Mouse (Mus musculus): ENCODE data around the gene Eln.
A peak's percentile ranks its signal among the peaks of the same experiment; 100 is the strongest.

Eln gene

DNA sequence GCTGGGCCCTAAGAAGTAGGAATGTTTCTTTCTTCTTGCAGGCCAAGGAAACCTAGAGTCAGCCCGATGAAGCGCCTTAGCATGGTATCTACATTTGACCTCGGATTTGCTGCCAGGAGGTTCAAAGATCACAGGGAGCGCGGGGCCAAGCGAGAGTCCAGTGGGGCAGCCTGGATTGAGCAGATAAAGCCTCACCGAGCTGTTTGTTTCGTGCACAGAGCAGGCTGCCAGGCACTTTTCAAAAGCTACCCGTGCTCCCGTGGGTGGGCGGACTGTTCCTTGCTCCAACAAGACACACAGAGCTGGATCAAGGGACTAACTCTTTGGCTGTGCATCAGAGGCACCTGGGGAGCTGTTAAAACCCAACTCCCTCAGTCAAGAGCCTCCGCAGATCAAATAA, 3.1 kb downstream of the Eln start:
- DNase-seq (ENCODE audit: low spot score) = no peak

DNA sequence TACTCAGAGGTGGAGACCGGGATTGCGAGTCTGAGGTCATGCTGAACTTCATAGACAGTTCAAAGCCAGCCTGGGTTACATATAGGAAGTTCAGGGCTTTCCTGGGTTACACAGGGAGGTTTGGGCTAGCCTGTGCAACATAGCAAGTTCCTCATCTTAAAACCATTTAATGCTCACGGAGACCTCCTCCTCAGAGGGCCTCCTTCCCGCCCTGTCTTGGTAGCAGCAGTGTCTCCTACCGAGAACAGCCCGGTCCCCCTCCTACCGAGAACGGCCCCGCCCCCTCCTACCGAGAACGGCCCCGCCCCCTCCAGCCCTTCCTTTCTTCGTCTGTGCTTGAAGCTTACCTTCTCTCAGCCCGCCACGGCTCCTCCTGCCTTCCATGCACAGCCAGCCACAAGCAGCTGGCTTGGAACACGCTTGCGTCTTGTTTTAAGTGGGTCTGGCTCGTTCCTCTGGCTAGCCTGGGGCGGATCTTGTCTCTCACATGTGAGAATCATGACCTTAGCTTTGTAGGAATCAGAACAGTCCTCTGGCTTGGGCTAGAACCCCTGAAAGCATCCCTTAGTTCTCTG, 4.8 kb downstream of the Eln start:
- DNase-seq (ENCODE audit: low spot score) = peak; percentile 44

GRCm38 (mm10) chr5:134740501-134741341, 6.4 kb downstream of the Eln start:
- DNase-seq (ENCODE audit: low spot score) = peak; percentile 18

GRCm38 (mm10) chr5:134739951-134740350, 7.2 kb downstream of the Eln start:
- DNase-seq (ENCODE audit: low spot score) = no peak

- DNase-seq (ENCODE audit: low spot score) = no peak
Observed at GRCm38 (mm10) chr5:134734920-134735319, 12.2 kb downstream of the Eln start.

DNA sequence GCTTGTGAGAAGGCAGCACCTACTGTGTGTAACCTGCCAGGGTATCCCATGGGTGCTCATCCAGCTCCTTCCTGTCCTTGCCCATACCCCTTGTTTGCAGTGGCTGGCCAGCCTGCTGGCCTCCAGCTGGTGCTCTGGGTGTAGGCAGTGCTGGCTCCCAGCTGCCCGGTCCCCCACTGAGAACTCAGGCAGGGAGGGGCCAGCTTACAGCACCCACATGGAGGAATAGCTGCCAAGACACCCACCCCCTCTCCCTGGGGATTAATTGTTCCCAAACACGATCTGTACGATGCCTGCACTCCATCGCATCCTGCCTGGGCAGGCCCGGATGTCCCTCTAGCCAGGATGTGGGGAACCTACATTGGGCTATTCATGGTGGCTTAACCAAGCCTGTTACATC, 13.1 kb downstream of the Eln start:
- no peak for DNase-seq (ENCODE audit: low spot score)

- no peak for DNase-seq (ENCODE audit: low spot score)
Observed at GRCm38 (mm10) chr5:134733241-134733640, 13.9 kb downstream of the Eln start.

- no peak for DNase-seq (ENCODE audit: low spot score)
Observed at GRCm38 (mm10) chr5:134729124-134729523, 18.0 kb downstream of the Eln start.

- peak; percentile 39 for DNase-seq (ENCODE audit: low spot score)
Observed at GRCm38 (mm10) chr5:134728535-134728934, 18.6 kb downstream of the Eln start.

- DNase-seq (ENCODE audit: low spot score) = no peak
Observed at GRCm38 (mm10) chr5:134727001-134727639, 20.0 kb downstream of the Eln start.

- DNase-seq (ENCODE audit: low spot score) = no peak
Observed at GRCm38 (mm10) chr5:134725299-134725698, 21.8 kb downstream of the Eln start.

DNA sequence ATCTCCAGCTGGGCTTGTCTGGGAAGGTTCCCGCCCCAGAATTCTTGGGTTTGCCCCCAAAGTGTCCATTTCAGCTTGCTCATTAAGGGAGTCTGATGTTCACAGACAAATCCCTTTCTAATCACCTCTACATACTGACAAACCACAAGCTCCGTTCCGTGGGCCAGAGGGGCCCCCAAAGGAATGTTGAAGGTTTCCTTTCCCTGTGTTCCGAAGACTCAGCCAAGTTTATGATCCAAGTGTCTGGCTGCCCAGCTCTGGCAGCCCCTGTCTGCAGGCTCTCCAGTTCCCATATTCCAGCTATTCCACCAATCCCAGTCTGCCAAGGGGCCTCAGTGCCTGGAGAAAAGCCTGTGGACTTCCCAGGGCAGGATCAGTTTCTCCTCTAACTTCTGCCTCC, 27.1 kb downstream of the Eln start:
- DNase-seq (ENCODE audit: low spot score) = no peak

- DNase-seq (ENCODE audit: low spot score) = no peak
Observed at GRCm38 (mm10) chr5:134711076-134711475, 36.0 kb downstream of the Eln start.

DNA sequence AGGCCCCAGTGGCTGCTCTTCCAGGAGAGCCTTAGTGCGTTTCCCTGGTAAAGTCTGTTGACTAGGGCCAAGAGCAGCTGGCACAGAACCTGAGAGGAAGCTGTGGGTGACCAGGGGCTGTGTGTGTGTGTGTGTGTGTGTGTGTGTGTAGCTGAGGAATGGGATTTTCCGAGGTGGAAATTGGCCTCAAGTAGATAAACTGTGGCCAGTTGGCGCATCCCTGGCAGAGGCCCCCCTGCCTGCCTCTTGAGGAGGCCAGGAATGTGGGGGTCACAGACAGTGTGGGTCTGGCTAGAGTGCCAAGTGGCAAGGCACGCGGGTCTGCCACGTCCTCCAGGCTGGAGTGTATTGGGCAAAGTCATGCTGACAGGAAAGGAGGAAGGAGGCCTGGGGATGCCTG, 37.8 kb downstream of the Eln start:
- no peak for DNase-seq (ENCODE audit: low spot score)

DNA sequence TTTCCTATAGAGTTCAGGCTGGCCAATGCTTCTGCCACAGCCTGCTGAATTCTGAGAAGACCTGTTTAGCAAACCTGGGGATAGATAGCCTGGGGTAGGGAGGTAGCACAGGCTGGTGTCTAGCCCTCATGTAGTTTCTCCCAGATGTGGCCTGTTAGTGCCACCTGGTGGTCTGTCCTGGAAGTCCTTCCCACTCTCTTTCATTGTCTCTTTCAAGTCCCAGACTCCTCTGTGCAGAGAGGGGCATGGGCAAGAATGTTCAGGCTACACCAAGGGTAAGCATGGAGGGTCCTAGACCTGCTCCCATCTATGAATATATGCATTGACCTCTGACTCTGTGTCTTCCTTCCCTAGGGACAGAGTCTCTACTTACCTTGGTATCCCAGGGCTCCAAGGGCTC, 43.0 kb downstream of the Eln start:
- DNase-seq (ENCODE audit: low spot score) = peak; percentile 82

DNA sequence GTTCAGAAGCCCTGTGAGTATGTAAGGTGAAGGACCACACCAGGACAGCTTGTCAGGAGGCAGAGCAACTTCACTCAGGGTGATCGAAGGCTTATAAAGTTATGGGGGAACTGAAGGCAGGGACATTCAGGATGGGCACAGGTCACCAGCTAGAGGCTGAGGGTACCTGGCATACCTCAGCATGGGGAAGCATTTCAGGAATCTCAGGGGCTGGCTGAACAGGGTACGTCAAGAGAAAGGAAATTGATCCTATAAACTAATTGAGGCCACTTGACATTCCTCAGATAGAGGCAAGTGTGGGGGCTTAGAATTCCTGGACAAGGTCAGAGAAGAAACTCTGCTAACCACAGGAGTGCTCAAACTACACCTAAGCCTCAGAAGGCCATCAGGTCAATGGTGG, 51.6 kb downstream of the Eln start:
- DNase-seq (ENCODE audit: low spot score) = no peak

DNA sequence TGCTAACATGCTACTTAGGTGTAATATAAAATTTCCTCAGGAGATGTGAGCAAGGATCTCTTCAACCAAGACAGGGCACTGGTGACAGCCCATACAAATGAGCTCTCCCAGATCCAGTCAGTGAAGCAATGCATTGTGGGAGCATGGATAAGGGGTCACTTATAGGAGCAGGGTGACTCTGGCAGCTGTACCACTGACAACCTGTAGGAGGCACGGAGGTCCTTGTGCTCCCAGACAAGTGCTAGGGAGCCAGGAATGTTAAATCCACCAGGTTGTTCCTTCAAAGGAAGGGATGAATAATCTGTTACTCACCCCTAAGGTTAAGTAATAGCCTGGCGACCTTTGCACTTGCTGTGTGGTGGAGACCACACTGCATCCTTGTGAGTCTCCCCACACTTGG, 52.0 kb downstream of the Eln start:
- peak; percentile 63 for DNase-seq (ENCODE audit: low spot score)

DNA sequence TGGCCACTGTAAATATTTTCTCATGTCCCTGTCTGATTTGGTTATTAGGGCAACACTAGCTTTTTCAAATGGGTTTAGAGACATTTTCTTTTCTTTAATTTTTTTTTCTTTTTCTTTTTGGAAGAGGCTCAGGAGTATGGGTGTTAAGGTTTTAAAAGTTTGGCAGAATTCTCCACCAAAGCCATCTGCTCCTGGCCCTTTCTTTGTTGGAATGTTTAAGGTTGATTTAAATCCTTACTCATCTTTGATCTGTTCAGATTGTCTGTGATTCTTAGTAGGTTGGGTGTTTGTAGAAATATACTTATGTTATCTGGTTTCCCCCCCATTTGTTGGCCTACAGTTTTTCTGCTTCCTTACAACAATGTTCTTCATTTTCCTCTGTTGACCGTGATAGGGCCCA, 54.4 kb downstream of the Eln start:
- DNase-seq (ENCODE audit: low spot score) = no peak

DNA sequence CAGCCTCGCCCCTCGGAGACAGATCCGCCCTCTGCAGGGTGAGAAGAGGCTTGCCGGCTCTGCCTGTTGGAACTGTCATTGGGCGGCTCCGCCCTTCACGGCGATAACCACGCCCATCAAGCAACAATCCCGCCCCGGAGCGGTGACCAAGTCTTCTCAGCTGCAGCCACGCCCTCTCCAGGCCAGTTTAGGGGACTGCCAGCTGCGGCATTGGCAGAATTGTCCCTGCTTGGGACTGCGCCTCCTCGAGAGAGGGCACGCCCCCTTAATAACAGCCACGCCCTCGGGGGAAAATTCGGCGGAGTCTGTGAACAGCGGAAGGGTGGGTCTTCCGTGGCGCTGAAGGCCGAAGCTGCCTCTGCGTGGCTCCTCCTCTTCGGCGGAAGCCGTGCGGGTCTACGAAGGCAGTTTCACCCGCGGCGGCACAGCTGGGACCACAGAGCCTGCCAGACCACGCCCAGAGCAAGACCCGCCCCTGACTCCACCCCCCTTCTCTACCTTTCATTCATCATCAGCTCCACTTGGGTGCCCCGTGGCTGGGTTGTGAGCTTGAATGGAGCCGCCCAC, 58.3 kb downstream of the Eln start:
- DNase-seq (ENCODE audit: low spot score) = peak; percentile 99

DNA sequence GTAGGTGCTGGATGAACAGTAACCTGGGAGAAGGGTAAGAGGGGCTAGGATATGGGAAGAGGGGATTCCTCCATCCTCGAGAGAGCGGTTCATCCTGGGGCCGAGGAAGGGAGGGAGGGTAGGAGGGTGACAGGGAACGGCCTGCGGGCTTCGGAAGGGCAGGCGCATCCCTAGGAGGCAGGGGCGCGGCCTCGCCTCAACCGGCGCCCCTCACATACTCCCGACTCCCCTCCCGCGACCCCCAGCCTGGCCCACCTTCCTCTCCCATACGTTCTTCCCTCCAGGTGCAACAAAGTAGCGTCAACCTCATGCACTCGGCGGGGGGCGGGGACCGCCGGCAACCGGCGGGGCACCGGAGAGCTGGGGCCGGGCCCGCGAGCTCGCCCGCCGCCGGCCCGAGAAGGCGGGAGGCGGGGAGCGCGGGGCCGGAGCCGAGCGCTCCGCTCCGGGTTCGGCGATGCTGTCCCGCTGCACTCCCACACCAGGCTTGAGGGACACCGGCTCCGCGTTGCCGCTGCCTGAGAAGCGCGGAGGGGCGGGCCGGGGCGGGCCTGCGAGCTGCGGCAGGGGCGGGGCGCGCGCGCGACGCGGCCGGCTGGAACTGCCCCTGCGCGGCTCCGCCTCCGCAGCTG, 58.9 kb downstream of the Eln start, which contains the start of gene Limk1:
Limk1 (minus strand) TSS at position 513 of the 632 bp plus-strand sequence.
- DNase-seq (ENCODE audit: low spot score) = peak; percentile 52

DNA sequence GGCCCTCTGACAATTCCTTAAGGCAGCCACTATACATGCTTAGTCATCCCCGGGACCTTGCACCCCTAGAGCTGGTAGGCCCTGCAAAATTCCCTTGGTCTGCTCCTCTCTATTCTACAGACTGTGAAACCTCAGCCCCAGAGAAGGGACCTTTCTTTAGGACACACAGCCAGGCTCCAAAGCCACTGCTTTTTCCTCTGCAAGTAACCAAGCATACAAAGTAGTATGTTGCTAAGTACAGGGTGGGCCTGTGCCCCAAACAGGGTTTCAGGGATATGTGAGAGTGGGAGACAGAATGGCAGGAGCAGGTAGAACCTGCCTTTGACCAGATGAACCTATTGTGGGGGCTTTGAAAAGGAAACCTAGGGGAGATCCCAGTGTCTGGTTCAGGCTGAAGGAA, 59.9 kb downstream of the Eln start:
- no peak for DNase-seq (ENCODE audit: low spot score)

DNA sequence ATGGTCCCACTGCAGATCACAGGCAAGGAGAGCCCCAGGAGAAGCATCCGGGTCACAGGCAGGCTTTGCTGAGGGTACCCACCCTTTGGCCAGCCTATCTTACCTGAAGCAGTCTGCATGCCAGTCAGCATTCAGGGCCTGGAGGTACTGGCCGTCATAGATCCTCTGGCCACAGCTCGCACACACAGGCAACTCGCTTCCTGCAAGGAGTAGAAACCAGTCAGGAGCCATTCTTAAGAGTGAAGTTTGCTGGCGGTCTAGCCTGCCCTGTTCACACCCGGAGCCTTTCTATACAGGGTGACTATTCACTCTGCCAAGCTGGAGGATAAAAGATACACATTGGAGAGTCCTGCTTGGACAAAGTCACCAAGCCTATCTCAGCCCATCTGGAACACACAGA, 60.6 kb downstream of the Eln start:
- no peak for DNase-seq (ENCODE audit: low spot score)

Data from embryo, embryonic 10 days (tissue).